Mouse (Mus musculus) intestine, postnatal 0 days (tissue): Measurements from ENCODE around the gene Serpinb6a. TPM values are rescaled to one million over a fixed set of nuclear protein-coding genes. Genes with fewer than 3 reads are reported as not detected.

Source experiments
- ATAC-seq: fragments of 200-750 bp; cut with Nextera tagmentation; 2 replicates; pipeline ENCODE4 v1.8.0; 2017; ENCODE audit warnings: mild to moderate bottlenecking, moderate TSS enrichment, moderate library complexity
- H3K27ac ChIP-seq: fragments of 300-500 bp; sonication (generic); 2 replicates; pipeline ENCODE4 v1.5.1; 2014; ENCODE audit warnings: mild to moderate bottlenecking, low read depth, low read length, moderate library complexity
- H3K27me3 ChIP-seq: fragments of 300-500 bp; sonication (generic); replicated peaks from 2 replicates; pipeline ENCODE4 v1.6.1; 2014; ENCODE audit warnings: low read length, mixed read lengths; ENCODE audit not compliant: control insufficient read depth, insufficient read depth
- H3K36me3 ChIP-seq: fragments of 300-500 bp; sonication (generic); 2 replicates; pipeline ENCODE4 v1.6.1; 2014; ENCODE audit warnings: mild to moderate bottlenecking, moderate library complexity; ENCODE audit not compliant: control insufficient read depth, insufficient read depth
- H3K4me1 ChIP-seq: fragments of 300-500 bp; sonication (generic); replicated peaks from 2 replicates; pipeline ENCODE4 v1.6.1; 2014; ENCODE audit warnings: antibody characterized with exemption, low read length, mixed read lengths; ENCODE audit not compliant: control insufficient read depth, insufficient read depth
- H3K4me2 ChIP-seq: fragments of 300-500 bp; sonication (generic); replicated peaks from 2 replicates; pipeline ENCODE4 v1.6.1; 2014; ENCODE audit warnings: low read depth, mild to moderate bottlenecking, moderate library complexity
- H3K4me3 ChIP-seq: fragments of 300-500 bp; sonication (generic); 2 replicates; pipeline ENCODE4 v1.5.1; 2014; ENCODE audit warnings: low read depth, low read length
- H3K9ac ChIP-seq: fragments of 300-500 bp; sonication (generic); 2 replicates; pipeline ENCODE4 v1.6.1; 2014; ENCODE audit warnings: mild to moderate bottlenecking, low read depth, low read length
- H3K9me3 ChIP-seq: fragments of 300-500 bp; sonication (generic); 2 replicates; pipeline ENCODE4 v1.6.1; 2016; ENCODE audit warnings: mixed run types; ENCODE audit not compliant: control insufficient read depth
- CTCF ChIP-seq: sonication (generic); IDR thresholded peaks from 2 replicates; pipeline ENCODE4 v1.5.1; 2016; ENCODE audit warnings: low read depth, mild to moderate bottlenecking, control low read depth, antibody characterized with exemption, moderate library complexity
- WGBS: fragments of 180-500 bp; shearing (Covaris S2); extraction: QIAGEN DNeasy Blood & Tissue Kit; methylation state at CpG from one replicate; pipeline ENCODE4 v1.1.7; 2014; 5-methylcytosine and 5-hydroxymethylcytosine counted together
- polyA plus RNA-seq: library from polyadenylated mRNA; unstranded; fragments of >200 nt; fragmentation: Nextera tagmentation; extraction: Ambion mirVana; gene quantifications from 2 replicates; pipeline ENCODE4 v1.2.1, GENCODE M21; 2015

Serpinb6a gene
- polyA plus RNA-seq, 1 experiment from 2014 or later = 373 TPM

DNA sequence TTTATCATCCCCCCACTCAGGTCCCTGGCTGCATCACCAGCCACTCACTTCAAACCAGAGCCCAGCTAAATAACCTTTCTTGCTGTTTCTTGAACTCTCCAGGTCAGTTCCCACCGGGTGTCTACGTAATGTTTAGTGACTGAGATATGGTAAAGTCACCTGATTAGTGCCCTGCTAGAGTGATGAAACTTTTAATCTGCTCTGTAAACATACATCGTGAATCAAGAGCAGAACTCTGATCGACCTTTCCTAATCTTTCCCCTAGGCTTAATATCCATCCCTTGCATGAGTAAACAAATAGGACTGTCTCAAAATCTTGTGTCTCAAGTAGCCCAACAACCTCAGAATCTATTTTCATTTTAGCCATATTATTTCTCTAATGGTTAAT, 36.6 kb downstream of the Serpinb6a start:
- Histone ChIP-seq H3K36me3 (no peaks in the 10 kb centered on the region), H3K9ac (no peak overlapping the region), H3K27me3 (no peaks in the 10 kb centered on the region), H3K27ac (0 out of 2 replicates have a peak overlapping the region, but pooled peaks have one; percentile 15), H3K4me2 (peak overlapping the region; percentile 78), H3K4me1 (no peaks in the 10 kb centered on the region), H3K9me3 (no peaks in the 10 kb centered on the region), H3K4me3 (peak overlapping the region; percentile 66; the same call in 1 of the 2 replicates)
- 23% methylated on average over 4 of the region's 4 CpGs for WGBS
- no peak for TF ChIP-seq CTCF
- peak; percentile 39; the same call in 1 of the 2 replicates for ATAC-seq

GRCm38 (mm10) chr13:33965056-33966024, 37.3 kb downstream of the Serpinb6a start:
- Histone ChIP-seq H3K4me2 (peak overlapping the region; percentile 78), H3K4me3 (peak overlapping the region; percentile 66), H3K27ac (peak overlapping the region; percentile 91), H3K9ac (peak overlapping the region; percentile 52), H3K4me1 (no peaks in the 10 kb centered on the region), H3K9me3 (no peaks in the 10 kb centered on the region), H3K27me3 (no peaks in the 10 kb centered on the region), H3K36me3 (no peaks in the 10 kb centered on the region)
- 4% methylated on average over 14 of the region's 14 CpGs for whole genome bisulfite sequencing
- TF ChIP-seq CTCF = no peak
- peak; percentile 66 for ATAC-seq

DNA sequence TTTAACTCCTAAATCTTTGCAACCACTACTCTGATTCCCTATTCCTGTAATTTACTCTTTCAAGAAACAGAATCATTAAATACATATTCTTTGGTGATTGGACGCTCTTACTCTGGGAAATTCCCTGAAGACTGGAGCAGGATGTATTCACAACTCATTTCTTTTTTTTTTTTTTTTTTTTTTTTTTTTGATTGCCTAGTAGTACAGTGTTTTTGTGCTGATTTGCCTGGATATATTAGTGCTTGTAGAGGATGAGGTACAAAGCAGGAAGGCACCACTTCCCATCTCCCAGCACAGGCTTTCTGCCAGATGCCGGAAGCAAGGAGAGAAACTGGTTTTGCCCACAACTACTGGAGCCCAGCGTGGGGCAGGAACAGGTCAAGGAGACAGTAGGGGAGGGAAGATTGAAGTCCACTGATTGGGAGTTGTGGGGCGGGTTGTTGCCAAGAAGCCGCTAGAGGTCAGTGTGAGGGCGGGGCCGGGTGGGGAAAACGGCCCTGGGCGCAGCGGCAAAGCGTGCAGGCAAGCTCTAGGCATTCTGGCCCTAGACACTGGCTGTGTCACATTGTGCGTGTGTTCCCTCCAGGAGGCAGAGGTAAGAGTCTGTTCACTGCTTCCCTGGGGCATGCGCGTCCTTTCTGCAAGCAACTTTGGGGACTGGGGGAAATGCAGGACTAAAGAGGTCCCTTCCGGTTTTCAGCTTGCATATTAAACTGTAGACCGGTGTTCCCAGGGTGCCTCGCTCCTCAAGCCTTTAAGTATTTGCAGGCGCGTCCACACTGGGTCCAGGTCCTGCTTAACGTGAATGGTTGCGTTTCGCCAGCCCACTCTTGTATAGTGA, 38.2 kb downstream of the Serpinb6a start, which contains the start of gene Nqo2:
Gene Nqo2 (plus strand): TSS at position 482 of the 841 bp plus-strand sequence.
- Histone ChIP-seq H3K36me3 (no peaks in the 10 kb centered on the region), H3K9ac (peak within 1 kb of the TSS; percentile 52), H3K9me3 (no peaks in the 10 kb centered on the region), H3K27ac (peak within 1 kb of the TSS; percentile 91), H3K4me3 (peak within 1 kb of the TSS; percentile 66), H3K4me1 (no peaks in the 10 kb centered on the region), H3K4me2 (peak within 1 kb of the TSS; percentile 78), H3K27me3 (no peaks in the 10 kb centered on the region)
- 2% methylated on average over 22 of the region's 22 CpGs for WGBS
- peak; percentile 70 for TF ChIP-seq CTCF
- peak; percentile 86 for ATAC-seq

GRCm38 (mm10) chr13:33959771-33960170, 42.8 kb downstream of the Serpinb6a start:
- Histone ChIP-seq H3K4me1 (no peaks in the 10 kb centered on the region), H3K27me3 (no peaks in the 10 kb centered on the region), H3K36me3 (no peaks in the 10 kb centered on the region), H3K27ac (no peak overlapping the region), H3K9ac (no peak overlapping the region), H3K9me3 (no peaks in the 10 kb centered on the region), H3K4me2 (no peak overlapping the region), H3K4me3 (no peak overlapping the region)
- no peak for ATAC-seq
- TF ChIP-seq CTCF = no peak
- 95% methylated on average over 2 of the region's 2 CpGs for WGBS

GRCm38 (mm10) chr13:33956571-33957421, 45.8 kb downstream of the Serpinb6a start:
- Histone ChIP-seq H3K27ac (no peak overlapping the region), H3K36me3 (no peaks in the 10 kb centered on the region), H3K27me3 (no peaks in the 10 kb centered on the region), H3K4me1 (no peaks in the 10 kb centered on the region), H3K9ac (no peak overlapping the region), H3K4me3 (no peak overlapping the region), H3K4me2 (no peak overlapping the region), H3K9me3 (no peaks in the 10 kb centered on the region)
- TF ChIP-seq CTCF = peak; percentile 82
- no peak for ATAC-seq
- WGBS = 41% methylated on average over 6 of the region's 6 CpGs
